Mouse (Mus musculus) intestine, postnatal 0 days (tissue): ENCODE measurements around the gene Cd207. TPM values are rescaled to one million over a fixed set of nuclear protein-coding genes. Genes with fewer than 3 reads are reported as not detected.

ENCODE experiments used
- ATAC-seq: fragments of 200-750 bp; cut with Nextera tagmentation; 2 replicates; pipeline ENCODE4 v1.8.0; 2017; ENCODE audit warnings: mild to moderate bottlenecking, moderate TSS enrichment, moderate library complexity
- H3K27ac ChIP-seq: fragments of 300-500 bp; sonication (generic); 2 replicates; pipeline ENCODE4 v1.5.1; 2014; ENCODE audit warnings: mild to moderate bottlenecking, low read depth, low read length, moderate library complexity
- H3K27me3 ChIP-seq: fragments of 300-500 bp; sonication (generic); replicated peaks from 2 replicates; pipeline ENCODE4 v1.6.1; 2014; ENCODE audit warnings: low read length, mixed read lengths; ENCODE audit not compliant: control insufficient read depth, insufficient read depth
- H3K36me3 ChIP-seq: fragments of 300-500 bp; sonication (generic); 2 replicates; pipeline ENCODE4 v1.6.1; 2014; ENCODE audit warnings: mild to moderate bottlenecking, moderate library complexity; ENCODE audit not compliant: control insufficient read depth, insufficient read depth
- H3K4me1 ChIP-seq: fragments of 300-500 bp; sonication (generic); replicated peaks from 2 replicates; pipeline ENCODE4 v1.6.1; 2014; ENCODE audit warnings: antibody characterized with exemption, low read length, mixed read lengths; ENCODE audit not compliant: control insufficient read depth, insufficient read depth
- H3K4me2 ChIP-seq: fragments of 300-500 bp; sonication (generic); replicated peaks from 2 replicates; pipeline ENCODE4 v1.6.1; 2014; ENCODE audit warnings: low read depth, mild to moderate bottlenecking, moderate library complexity
- H3K4me3 ChIP-seq: fragments of 300-500 bp; sonication (generic); 2 replicates; pipeline ENCODE4 v1.5.1; 2014; ENCODE audit warnings: low read depth, low read length
- H3K9ac ChIP-seq: fragments of 300-500 bp; sonication (generic); 2 replicates; pipeline ENCODE4 v1.6.1; 2014; ENCODE audit warnings: mild to moderate bottlenecking, low read depth, low read length
- H3K9me3 ChIP-seq: fragments of 300-500 bp; sonication (generic); 2 replicates; pipeline ENCODE4 v1.6.1; 2016; ENCODE audit warnings: mixed run types; ENCODE audit not compliant: control insufficient read depth
- CTCF ChIP-seq: sonication (generic); IDR thresholded peaks from 2 replicates; pipeline ENCODE4 v1.5.1; 2016; ENCODE audit warnings: low read depth, mild to moderate bottlenecking, control low read depth, antibody characterized with exemption, moderate library complexity
- WGBS: fragments of 180-500 bp; shearing (Covaris S2); extraction: QIAGEN DNeasy Blood & Tissue Kit; methylation state at CpG from one replicate; pipeline ENCODE4 v1.1.7; 2014; 5-methylcytosine and 5-hydroxymethylcytosine counted together
- polyA plus RNA-seq: library from polyadenylated mRNA; unstranded; fragments of >200 nt; fragmentation: Nextera tagmentation; extraction: Ambion mirVana; gene quantifications from 2 replicates; pipeline ENCODE4 v1.2.1, GENCODE M21; 2015

Cd207 gene
- polyA plus RNA-seq, 1 experiment from 2014 or later: not detected

- Histone ChIP-seq H3K27me3 (peaks cover 98% of the 10 kb centered on the region), H3K36me3 (no peaks in the 10 kb centered on the region), H3K4me3 (no peak overlapping the region), H3K4me2 (no peak overlapping the region), H3K4me1 (no peaks in the 10 kb centered on the region), H3K27ac (no peak overlapping the region), H3K9me3 (no peaks in the 10 kb centered on the region), H3K9ac (no peak overlapping the region)
- WGBS: 8% methylated on average over 12 of the region's 12 CpGs
- TF ChIP-seq CTCF: no peak
- ATAC-seq: no peak
Measured at GRCm38 (mm10) chr6:83713271-83714136, 35.8 kb upstream of the Cd207 start.

DNA sequence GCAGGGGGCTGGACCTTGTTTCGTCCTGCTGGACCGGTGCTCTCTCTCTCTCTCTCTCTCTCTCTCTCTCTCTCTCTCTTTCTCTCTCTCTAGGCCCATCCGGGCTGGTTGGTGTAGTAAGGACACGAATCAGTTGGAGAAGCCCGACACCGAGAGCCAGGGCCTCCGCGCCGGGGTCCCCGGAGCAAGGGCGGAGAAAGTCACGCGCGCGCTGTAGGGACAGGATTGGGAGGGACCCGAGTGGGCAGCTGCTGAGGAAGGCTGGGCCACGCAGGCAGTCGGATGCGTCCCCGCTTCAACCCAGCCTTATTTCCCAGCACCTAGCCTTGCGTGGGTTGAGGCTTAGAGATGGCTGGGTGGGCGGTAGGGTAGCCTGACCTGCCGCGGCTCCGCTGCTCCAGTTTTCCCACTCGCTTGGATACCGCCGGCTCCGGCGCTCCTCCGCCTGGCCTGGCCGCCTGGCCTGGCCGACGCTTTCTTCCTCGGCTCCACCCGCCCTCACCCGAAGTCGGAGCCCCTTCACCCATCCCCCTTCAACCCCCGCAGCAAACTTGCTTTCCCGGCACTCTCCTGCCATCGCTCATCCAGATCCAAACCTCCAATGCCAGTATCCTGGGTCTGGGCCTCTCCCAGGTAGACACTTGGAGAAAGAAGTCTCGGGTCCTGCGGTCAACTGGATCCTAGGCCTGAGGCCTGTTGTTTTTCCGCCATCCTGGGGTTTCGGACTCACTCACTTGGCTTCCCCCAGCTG, 34.2 kb upstream of the Cd207 start:
- Histone ChIP-seq H3K9ac (no peak overlapping the region), H3K4me2 (peak overlapping the region; percentile 69), H3K27me3 (peaks cover 98% of the 10 kb centered on the region), H3K9me3 (no peaks in the 10 kb centered on the region), H3K27ac (no peak overlapping the region), H3K4me1 (no peaks in the 10 kb centered on the region), H3K36me3 (no peaks in the 10 kb centered on the region), H3K4me3 (peak overlapping the region; percentile 40)
- WGBS: 4% methylated on average over 45 of the region's 45 CpGs
- no peak for ATAC-seq
- TF ChIP-seq CTCF: no peak

DNA sequence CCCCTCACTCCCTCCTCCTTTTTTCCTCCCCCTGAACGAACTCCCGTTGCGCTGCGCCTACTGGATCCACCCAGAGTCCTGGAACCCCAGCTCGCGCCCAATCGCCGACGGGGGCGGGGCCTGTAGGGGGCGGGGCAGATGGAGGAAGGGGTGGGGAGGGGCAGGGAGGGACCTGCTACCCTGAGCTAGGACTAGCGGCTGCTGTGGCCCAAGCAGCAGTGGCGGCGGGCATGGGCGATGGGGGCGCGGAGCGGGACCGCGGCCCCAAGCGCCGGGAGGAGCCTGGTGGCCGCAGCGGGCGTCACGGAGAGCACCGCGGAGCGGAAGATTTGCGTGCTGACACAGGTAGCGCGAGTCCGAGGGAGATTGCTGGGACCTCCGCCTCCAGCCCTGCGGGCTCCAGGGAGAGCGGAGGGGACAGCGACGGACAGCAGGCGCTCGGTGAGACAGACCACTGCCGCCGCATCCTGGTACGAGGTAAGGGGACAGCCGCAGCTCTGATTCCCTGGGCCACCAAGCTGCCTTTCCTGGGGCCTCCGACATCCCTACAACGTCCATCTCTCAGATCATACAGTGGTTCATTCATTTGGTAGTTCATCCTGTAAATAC, 33.5 kb upstream of the Cd207 start, which contains the start of gene Vax2:
Gene Vax2, plus strand, starts transcription at position 198 of the 609 bp plus-strand sequence.
- no peak within 1 kb of the TSS for H3K27ac ChIP-seq
- peaks cover 99% of the 10 kb centered on the region for H3K27me3 ChIP-seq
- H3K4me1 ChIP-seq: no peaks in the 10 kb centered on the region
- H3K36me3 ChIP-seq: no peaks in the 10 kb centered on the region
- no peak for TF ChIP-seq CTCF
- WGBS: under 1% methylated on average over 44 of the region's 46 CpGs
- H3K4me3 ChIP-seq: peak within 1 kb of the TSS; percentile 40
- H3K9ac ChIP-seq: no peak within 1 kb of the TSS
- no peaks in the 10 kb centered on the region for H3K9me3 ChIP-seq
- peak; percentile 41; the same call in 1 of the 2 replicates for ATAC-seq
- H3K4me2 ChIP-seq: peak within 1 kb of the TSS; percentile 69

GRCm38 (mm10) chr6:83710361-83711066, 32.9 kb upstream of the Cd207 start:
- peak; percentile 51 for ATAC-seq

GRCm38 (mm10) chr6:83707738-83708510, 30.3 kb upstream of the Cd207 start:
- H3K4me2 ChIP-seq: no peak overlapping the region
- H3K4me3 ChIP-seq: no peak overlapping the region
- WGBS: 11% methylated on average over 6 of the region's 6 CpGs
- no peaks in the 10 kb centered on the region for H3K9me3 ChIP-seq
- ATAC-seq: no peak
- no peaks in the 10 kb centered on the region for H3K36me3 ChIP-seq
- H3K27me3 ChIP-seq: peaks cover 92% of the 10 kb centered on the region
- no peak for TF ChIP-seq CTCF
- no peaks in the 10 kb centered on the region for H3K4me1 ChIP-seq
- no peak overlapping the region for H3K9ac ChIP-seq
- no peak overlapping the region for H3K27ac ChIP-seq

More at GRCm38 (mm10) chr6:83710361-83711066, 32.9 kb upstream of the Cd207 start:
- peak overlapping the region; percentile 40 for H3K4me3 ChIP-seq
- 1% methylated on average over 32 of the region's 32 CpGs for WGBS
- TF ChIP-seq CTCF: no peak
- peaks cover 99% of the 10 kb centered on the region for H3K27me3 ChIP-seq
- no peaks in the 10 kb centered on the region for H3K36me3 ChIP-seq
- H3K9me3 ChIP-seq: no peaks in the 10 kb centered on the region
- H3K9ac ChIP-seq: no peak overlapping the region
- H3K4me1 ChIP-seq: no peaks in the 10 kb centered on the region
- H3K27ac ChIP-seq: no peak overlapping the region
- H3K4me2 ChIP-seq: peak overlapping the region; percentile 69
